Mouse (Mus musculus) CD4-positive, CD25-positive, alpha-beta regulatory T cell, adult 4 months (primary cell): ENCODE results near the gene AA986860. TPM values are rescaled to one million over a fixed set of nuclear protein-coding genes. Genes with fewer than 3 reads are reported as not detected.

ENCODE experiments used
- ATAC-seq: one replicate; pipeline ENCODE4 v1.8.0; 2017
- polyA plus RNA-seq, 2 experiments: library from polyadenylated mRNA; unstranded; fragments of 100-300 nt; shearing (Covaris generic); gene quantifications; one replicate each; pipeline ENCODE4 v1.2.1; 2017

Gene AA986860
- under 1 TPM in 1 of 2 experiments, not detected in 1; 0.15 TPM for polyA plus RNA-seq

GRCm38 (mm10) chr1:130731741-130732337 is at the start of gene AA986860:
Gene AA986860 (plus strand): TSS chr1:130731976.
- no peak for ATAC-seq

- no peak for ATAC-seq
Measured at GRCm38 (mm10) chr1:130683905-130684304, 47.9 kb upstream of the AA986860 start.

GRCm38 (mm10) chr1:130698601-130699000 is 33.2 kb upstream of the AA986860 start:
- no peak for ATAC-seq

- no peak for ATAC-seq
Measured at GRCm38 (mm10) chr1:130699937-130700633, 31.7 kb upstream of the AA986860 start.

GRCm38 (mm10) chr1:130701976-130702375 is 29.8 kb upstream of the AA986860 start:
- ATAC-seq = no peak

GRCm38 (mm10) chr1:130703613-130704012 is 28.2 kb upstream of the AA986860 start:
- no peak for ATAC-seq

GRCm38 (mm10) chr1:130710283-130711080 is 21.3 kb upstream of the AA986860 start:
- ATAC-seq = no peak

- ATAC-seq = no peak
Measured at GRCm38 (mm10) chr1:130714046-130714445, 17.7 kb upstream of the AA986860 start.

GRCm38 (mm10) chr1:130715561-130716217 is 16.1 kb upstream of the AA986860 start, which contains the start of gene Gm29427:
Gene Gm29427 (minus strand): TSS chr1:130715799.
- peak; percentile 87 for ATAC-seq

GRCm38 (mm10) chr1:130716218-130716512 is 15.6 kb upstream of the AA986860 start:
- ATAC-seq = no peak

- ATAC-seq = no peak
Measured at GRCm38 (mm10) chr1:130716513-130717290, 15.1 kb upstream of the AA986860 start.

- ATAC-seq = peak; percentile 70
Measured at GRCm38 (mm10) chr1:130717291-130717871, 14.4 kb upstream of the AA986860 start, which contains the start of gene Yod1. Gene Yod1 (plus strand): TSS chr1:130717327.

GRCm38 (mm10) chr1:130724206-130724605 is 7.6 kb upstream of the AA986860 start:
- ATAC-seq = no peak

- ATAC-seq = no peak
Measured at GRCm38 (mm10) chr1:130726396-130726795, 5.4 kb upstream of the AA986860 start.

- ATAC-seq = no peak
Measured at GRCm38 (mm10) chr1:130728070-130728469, 3.7 kb upstream of the AA986860 start.

GRCm38 (mm10) chr1:130728708-130729107 is 3.1 kb upstream of the AA986860 start:
- no peak for ATAC-seq

GRCm38 (mm10) chr1:130729153-130729552 is 2.6 kb upstream of the AA986860 start, which contains the start of gene Pfkfb2:
Gene Pfkfb2 (minus strand): TSS chr1:130729253.
- ATAC-seq = no peak

- ATAC-seq = no peak
Measured at GRCm38 (mm10) chr1:130732706-130733658, 1.2 kb downstream of the AA986860 start.

- no peak for ATAC-seq
Measured at GRCm38 (mm10) chr1:130733671-130734070, 1.9 kb downstream of the AA986860 start.

GRCm38 (mm10) chr1:130734452-130734851 is 2.7 kb downstream of the AA986860 start:
- ATAC-seq = no peak
